Mouse (Mus musculus): Measurements from ENCODE around the gene Tnfrsf12a.
A peak's percentile ranks its signal among the peaks of the same experiment; 100 is the strongest.

The Tnfrsf12a gene

GRCm38 (mm10) chr17:23680336-23680735 lies 3.1 kb upstream of the Tnfrsf12a start:
- DNase-seq, result no peak

GRCm38 (mm10) chr17:23679127-23679835 lies 2.0 kb upstream of the Tnfrsf12a start, which contains the start of gene Cldn6:
Gene Cldn6 (plus strand): TSS chr17:23679249.
- DNase-seq, result no peak

- DNase-seq, result peak; percentile 20
These were observed 716 bp downstream of the Tnfrsf12a start for GRCm38 (mm10) chr17:23676473-23677031.

GRCm38 (mm10) chr17:23675564-23676281 lies 1.5 kb downstream of the Tnfrsf12a start:
- peak; percentile 25 for DNase-seq

- DNase-seq, result no peak
These were observed 2.1 kb downstream of the Tnfrsf12a start for GRCm38 (mm10) chr17:23675127-23675526.

GRCm38 (mm10) chr17:23674271-23674952 lies 2.9 kb downstream of the Tnfrsf12a start:
- no peak for DNase-seq

- DNase-seq, result peak; percentile 91
These were observed 3.7 kb downstream of the Tnfrsf12a start, which contains the start of the genes Hcfc1r1 and Thoc6 for GRCm38 (mm10) chr17:23673424-23674073. Gene Hcfc1r1 (plus strand): TSS chr17:23673596. Gene Thoc6 (minus strand): TSS chr17:23673882.

GRCm38 (mm10) chr17:23672761-23673160 lies 4.5 kb downstream of the Tnfrsf12a start:
- no peak for DNase-seq

GRCm38 (mm10) chr17:23671519-23671918 lies 5.7 kb downstream of the Tnfrsf12a start:
- no peak for DNase-seq

GRCm38 (mm10) chr17:23670516-23671074 lies 6.7 kb downstream of the Tnfrsf12a start:
- DNase-seq, result no peak

- DNase-seq, result no peak
These were observed 11.8 kb downstream of the Tnfrsf12a start for GRCm38 (mm10) chr17:23665511-23665910.

GRCm38 (mm10) chr17:23664556-23665021 lies 12.7 kb downstream of the Tnfrsf12a start:
- DNase-seq, result no peak

- peak; percentile 35 for DNase-seq
These were observed 15.7 kb downstream of the Tnfrsf12a start for GRCm38 (mm10) chr17:23661526-23661925.

- DNase-seq, result no peak
These were observed 16.4 kb downstream of the Tnfrsf12a start for GRCm38 (mm10) chr17:23660876-23661200.

- peak; percentile 49 for DNase-seq
These were observed 17.0 kb downstream of the Tnfrsf12a start, which contains the start of gene Bicdl2 for GRCm38 (mm10) chr17:23660117-23660875. Gene Bicdl2 (plus strand): TSS chr17:23660506.

GRCm38 (mm10) chr17:23658450-23658849 lies 18.8 kb downstream of the Tnfrsf12a start:
- no peak for DNase-seq

- DNase-seq, result no peak
These were observed 22.9 kb downstream of the Tnfrsf12a start for GRCm38 (mm10) chr17:23654410-23654809.

- DNase-seq, result no peak
These were observed 23.3 kb downstream of the Tnfrsf12a start for GRCm38 (mm10) chr17:23654001-23654400.

GRCm38 (mm10) chr17:23653324-23653723 lies 23.9 kb downstream of the Tnfrsf12a start:
- no peak for DNase-seq

GRCm38 (mm10) chr17:23651363-23651762 lies 25.9 kb downstream of the Tnfrsf12a start:
- DNase-seq, result no peak

GRCm38 (mm10) chr17:23645894-23646293 lies 31.4 kb downstream of the Tnfrsf12a start:
- DNase-seq, result no peak

Measured in liver (tissue).